Mouse (Mus musculus): ENCODE results near the gene Hint3. TPM values are rescaled to one million over a fixed set of nuclear protein-coding genes. Genes with fewer than 3 reads are reported as not detected.

The Hint3 gene
- 10 to 100 TPM in 1 of 2 experiments, 1 to 10 TPM in 1; 6.5 to 11.5 TPM for total RNA-seq (2023)

DNA sequence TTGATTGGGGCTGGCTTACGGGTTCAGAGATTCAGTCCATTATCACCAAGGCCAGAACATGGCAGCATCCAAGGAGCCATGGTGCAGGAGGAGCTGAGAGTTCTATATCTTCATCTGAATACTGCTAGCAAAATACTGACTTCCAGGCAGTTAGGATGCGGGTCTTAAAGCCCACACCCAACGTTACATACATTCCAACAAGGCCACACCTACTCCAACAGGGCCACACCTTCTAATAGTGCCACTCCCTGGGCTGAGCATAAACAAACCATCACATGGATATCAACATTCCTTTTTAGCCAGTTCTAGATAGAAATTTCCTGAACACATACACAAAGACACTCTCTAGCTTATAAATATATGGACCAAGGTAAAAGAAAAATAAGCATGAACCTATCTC, at the start of gene Hint3:
TSS of gene Hint3 (minus strand) at position 120 of the 400 bp plus-strand sequence.

DNA sequence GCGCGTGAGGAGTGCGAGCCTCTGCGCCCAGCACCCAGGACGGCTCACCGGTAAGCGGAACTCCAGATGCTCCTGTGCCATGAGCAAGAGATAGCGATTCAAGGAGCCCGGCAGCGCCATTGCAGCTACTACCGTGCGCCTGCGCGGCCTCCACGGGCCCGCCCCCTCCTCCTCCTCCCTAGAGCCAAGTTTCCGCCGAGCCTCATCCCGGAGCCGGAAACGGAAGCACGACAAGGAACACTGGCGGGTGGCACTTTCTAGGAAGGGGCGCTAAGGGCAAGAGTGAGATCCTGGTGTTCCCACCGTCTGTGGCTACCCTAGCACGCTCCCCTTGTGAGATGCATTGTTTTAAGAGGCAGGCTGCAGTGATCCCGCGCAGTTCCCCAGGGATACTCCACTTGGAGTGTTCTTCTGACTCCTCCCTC, 28.9 kb downstream of the Hint3 start, which contains the start of gene Trmt11:
TSS of gene Trmt11 (minus strand) at position 208 of the 425 bp plus-strand sequence.

Other genes starting within 250 kb of the Hint3 start
- gene Trmt11, start 28.9 kb downstream of the Hint3 start, total RNA-seq (2023): 1 to 10 TPM; 3.5 to 3.9 TPM
- 10 to 100 TPM; 12.5 to 14.4 TPM for gene Ncoa7, start 173.7 kb upstream of the Hint3 start, total RNA-seq (2023)
- gene Hey2, start 213.2 kb upstream of the Hint3 start, total RNA-seq (2023): not detected